Mouse (Mus musculus) gastrocnemius, postnatal 10 days (tissue): ENCODE measurements around the gene Cavin4. TPM values are rescaled to one million over a fixed set of nuclear protein-coding genes. Genes with fewer than 3 reads are reported as not detected.

ENCODE experiments used
- DNase-seq: peaks from one replicate; pipeline ENCODE4 v3.0.0; 2021; ENCODE audit warnings: mixed read lengths
- long read RNA-seq, 2 experiments: library from polyadenylated mRNA; stranded (forward); transcript quantifications; one replicate each; pipeline ENCODE4 v2.0.0; 2021
- total RNA-seq, 2 experiments: library from RNA; stranded (reverse); gene quantifications; 2 replicates each; pipeline ENCODE4 v1.2.3; 2021

The Cavin4 gene
- 100 to 1,000 TPM; 184 to 203 TPM for total RNA-seq
- long read RNA-seq, experiment 1, transcript Cavin4-201 (2 exons, 2,054 nt) = major isoform, 327 of 334 reads
- long read RNA-seq, experiment 1, partial matches to known transcripts = 3 of 334 reads
- long read RNA-seq, experiment 1, other reads (novel, unspliced or antisense) = 4 of 334 reads
- long read RNA-seq, experiment 2, transcript Cavin4-201 (2 exons, 2,054 nt) = major isoform, 276 of 283 reads
- long read RNA-seq, experiment 2, partial matches to known transcripts = 6 of 283 reads
- long read RNA-seq, experiment 2, other reads (novel, unspliced or antisense) = 1 of 283 reads

DNA sequence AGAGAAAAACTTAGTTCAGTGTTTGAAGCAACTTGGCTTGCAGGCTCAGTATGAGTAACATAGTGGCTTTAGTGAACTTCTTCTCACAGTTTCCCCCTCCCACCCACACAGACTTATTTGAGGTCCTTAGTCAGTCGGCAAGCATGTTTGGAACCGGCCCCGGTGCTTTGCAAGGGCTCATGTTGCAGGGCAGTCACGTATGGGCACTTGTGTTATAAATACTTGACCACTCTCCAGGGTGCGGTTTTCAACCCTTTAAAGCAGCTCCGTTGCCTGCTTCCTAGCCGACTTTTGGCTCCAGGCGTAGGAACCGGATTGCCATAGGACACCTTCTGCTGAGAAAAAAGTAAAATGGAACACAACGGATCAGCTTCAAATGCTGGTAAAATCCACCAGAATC, at the start of gene Cavin4:
TSS of gene Cavin4 (plus strand) at position 244 of the 400 bp plus-strand sequence.
- DNase-seq = peak; percentile 64

GRCm38 (mm10) chr4:48615483-48615882, 47.8 kb upstream of the Cavin4 start:
- DNase-seq = no peak

- no peak for DNase-seq
Observed at GRCm38 (mm10) chr4:48617201-48617600, 46.1 kb upstream of the Cavin4 start.

DNA sequence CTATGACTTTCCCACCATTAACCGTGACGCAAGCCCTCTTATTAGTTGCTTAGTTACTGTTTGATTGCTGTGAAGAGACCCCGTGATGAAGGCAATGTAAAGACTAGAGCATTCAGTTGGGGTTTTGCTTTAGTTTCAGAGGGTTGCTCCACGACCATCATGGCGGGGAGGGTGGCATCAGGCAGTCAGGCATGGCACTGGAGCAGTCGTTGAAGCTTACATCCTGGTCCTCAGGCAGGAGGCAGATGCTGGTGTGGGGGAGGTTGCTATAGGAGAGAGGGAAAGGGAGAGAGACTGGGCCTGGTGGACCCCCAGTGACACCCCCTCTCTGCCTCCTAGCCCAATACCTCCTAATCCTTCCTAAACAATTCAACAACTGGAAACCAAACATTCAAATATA, 43.2 kb upstream of the Cavin4 start:
- DNase-seq = no peak

DNA sequence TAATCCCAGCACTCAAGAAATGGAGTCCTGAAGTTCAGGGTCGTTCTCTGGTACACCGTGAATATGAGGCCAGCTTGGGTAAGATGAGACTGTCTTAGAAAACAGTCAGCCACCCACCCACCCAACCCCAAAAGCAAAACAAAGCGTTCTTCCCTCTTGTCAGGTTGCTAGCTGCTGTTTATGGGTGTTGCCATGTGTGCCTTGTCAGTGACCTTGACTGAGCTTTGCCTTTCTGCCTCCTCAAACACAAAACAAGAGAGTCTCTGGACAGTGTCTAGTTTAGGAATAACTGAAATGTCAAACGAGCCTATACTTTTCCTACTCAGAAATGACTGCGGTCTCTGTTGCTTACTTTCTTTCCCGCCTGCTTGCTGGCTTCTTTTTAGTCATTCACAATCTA, 41.1 kb upstream of the Cavin4 start:
- DNase-seq = no peak

- no peak for DNase-seq
Observed at GRCm38 (mm10) chr4:48622946-48623345, 40.4 kb upstream of the Cavin4 start.

GRCm38 (mm10) chr4:48624961-48625360, 38.4 kb upstream of the Cavin4 start:
- no peak for DNase-seq

GRCm38 (mm10) chr4:48625836-48626235, 37.5 kb upstream of the Cavin4 start:
- no peak for DNase-seq

GRCm38 (mm10) chr4:48629445-48629844, 33.9 kb upstream of the Cavin4 start:
- DNase-seq = no peak

DNA sequence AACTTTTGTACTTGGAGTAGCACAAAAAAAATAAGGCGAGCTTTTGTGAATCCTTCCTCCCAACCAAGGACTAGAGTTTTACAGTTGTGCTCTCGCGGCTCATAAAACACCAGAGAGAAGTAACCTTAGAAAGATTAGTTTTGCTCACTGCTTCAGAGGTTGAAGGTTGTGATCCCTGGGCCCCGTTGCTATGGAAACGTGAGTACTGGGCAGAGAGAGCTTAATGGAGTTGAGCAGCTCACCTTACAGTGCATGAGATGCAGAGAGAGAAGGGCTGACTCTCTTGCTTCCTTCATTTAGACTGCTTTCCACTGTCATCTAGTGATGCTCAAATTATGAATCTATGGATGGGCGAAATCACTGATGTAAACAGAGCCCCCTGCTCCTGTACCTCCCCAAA, 29.8 kb upstream of the Cavin4 start:
- DNase-seq = no peak

- peak; percentile 15 for DNase-seq
Observed at GRCm38 (mm10) chr4:48634058-48634457, 29.3 kb upstream of the Cavin4 start.

DNA sequence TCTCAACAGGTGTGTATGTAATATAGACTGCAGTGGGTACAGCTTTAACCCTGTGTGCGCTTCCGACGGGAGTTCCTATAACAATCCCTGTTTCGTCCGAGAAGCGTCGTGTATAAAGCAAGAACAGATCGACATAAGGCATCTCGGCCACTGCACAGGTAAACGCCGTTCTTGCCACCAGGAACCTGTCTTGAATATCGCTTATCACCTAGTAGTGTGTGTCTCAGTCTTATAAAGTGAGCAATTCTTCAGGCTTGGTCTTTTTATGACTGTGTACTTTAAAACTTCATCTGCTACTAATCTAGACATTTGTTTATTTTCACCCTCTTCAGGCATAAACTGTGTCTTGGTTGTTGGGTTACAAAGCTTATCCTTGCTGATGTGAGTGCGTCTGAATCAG, 26.5 kb upstream of the Cavin4 start:
- DNase-seq = no peak

DNA sequence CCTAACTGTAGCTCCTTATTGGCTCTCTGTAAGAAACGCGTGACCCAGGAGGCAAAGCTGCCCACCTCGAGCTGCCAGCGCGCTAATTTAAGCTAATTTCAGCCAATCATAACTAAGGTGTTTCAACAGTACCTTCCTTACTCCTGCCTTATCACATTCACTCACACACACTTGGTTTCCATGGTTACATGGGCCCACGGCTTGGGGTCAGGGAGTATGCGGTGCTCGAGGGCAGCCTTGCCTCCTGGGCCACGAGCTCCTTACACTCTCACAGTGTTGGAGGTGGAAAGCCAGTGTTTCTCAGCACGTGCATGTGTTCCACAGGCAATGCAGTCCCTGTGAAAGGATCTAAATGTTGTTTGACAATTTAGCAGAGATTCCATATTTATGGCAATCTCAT, 25.2 kb upstream of the Cavin4 start:
- no peak for DNase-seq

- DNase-seq = no peak
Observed at GRCm38 (mm10) chr4:48639503-48639902, 23.8 kb upstream of the Cavin4 start.

- no peak for DNase-seq
Observed at GRCm38 (mm10) chr4:48643801-48644200, 19.5 kb upstream of the Cavin4 start.

DNA sequence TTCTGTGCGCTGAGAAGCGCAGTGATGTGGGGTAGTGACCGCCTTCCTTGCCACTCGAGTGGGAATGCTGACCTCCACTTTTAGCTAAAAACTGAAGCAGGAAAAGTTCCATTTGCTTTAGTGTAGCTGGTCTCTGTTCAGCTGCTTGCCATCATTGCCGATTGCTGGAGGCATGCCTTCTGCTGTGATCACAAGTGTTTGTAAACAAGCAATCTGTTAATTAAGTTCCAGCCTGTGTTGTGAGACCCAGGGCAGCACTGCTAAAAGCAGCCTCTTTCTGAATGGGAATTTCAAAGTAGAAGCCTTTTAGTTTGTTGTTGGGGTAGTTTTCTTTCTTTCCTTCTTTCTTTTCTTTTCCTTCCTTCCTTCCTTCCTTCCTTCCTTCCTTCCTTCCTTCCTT, 17.2 kb upstream of the Cavin4 start:
- DNase-seq = no peak

DNA sequence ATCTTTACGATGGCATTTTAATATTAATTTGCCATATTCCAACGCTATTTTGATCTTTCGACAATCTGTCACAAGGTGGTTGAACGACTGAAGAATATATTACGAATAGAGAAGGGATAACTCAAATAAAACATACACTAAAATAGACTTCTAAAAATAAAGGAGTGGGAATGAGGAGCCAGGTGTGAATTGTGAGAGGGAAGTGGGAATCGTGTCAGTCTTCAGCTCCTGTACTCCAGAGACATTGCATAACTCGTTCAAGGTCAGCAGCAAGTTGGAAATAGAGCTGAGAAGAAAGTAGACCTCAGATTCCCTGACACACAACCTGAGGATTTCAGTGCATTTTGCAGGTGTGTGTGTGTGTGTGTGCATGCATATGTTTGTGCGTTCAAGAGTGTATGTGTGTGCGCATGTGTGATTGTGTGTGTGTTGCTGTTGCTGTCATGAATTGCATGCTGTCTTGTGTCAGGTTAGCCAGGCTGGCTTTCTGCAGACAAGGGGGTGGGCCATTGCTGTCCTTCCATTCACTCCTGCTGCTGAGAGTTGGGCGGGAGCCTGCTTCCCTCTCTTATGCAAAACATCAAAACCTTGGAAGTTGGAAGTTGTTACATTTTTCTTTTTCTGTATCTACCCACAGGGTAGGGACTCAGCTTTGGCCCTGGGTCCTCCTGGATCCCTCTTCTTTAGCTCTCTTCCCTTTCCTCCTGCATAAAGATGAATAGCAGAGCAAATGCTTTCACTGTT, 12.5 kb upstream of the Cavin4 start:
- no peak for DNase-seq

DNA sequence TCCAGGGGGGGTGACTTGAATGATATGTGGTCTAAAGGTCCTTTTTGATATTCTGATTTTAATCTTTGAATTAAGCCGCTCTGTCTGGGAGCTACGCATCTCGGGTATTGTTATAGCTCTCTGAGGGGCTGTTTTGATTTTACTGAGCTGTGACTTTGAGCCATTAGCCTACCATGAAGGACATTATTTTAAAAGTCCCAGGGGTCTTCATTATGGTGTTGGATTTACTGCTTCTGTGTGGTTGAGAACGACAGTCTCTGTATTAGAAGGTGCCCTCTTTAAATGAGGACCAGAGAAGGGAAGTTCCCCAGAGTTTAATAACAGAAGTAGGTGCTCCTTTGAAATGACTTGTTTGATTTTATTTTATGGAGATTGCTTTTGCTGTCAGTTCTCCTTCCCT, 9.2 kb upstream of the Cavin4 start:
- no peak for DNase-seq

- no peak for DNase-seq
Observed at GRCm38 (mm10) chr4:48656530-48656929, 6.8 kb upstream of the Cavin4 start.

DNA sequence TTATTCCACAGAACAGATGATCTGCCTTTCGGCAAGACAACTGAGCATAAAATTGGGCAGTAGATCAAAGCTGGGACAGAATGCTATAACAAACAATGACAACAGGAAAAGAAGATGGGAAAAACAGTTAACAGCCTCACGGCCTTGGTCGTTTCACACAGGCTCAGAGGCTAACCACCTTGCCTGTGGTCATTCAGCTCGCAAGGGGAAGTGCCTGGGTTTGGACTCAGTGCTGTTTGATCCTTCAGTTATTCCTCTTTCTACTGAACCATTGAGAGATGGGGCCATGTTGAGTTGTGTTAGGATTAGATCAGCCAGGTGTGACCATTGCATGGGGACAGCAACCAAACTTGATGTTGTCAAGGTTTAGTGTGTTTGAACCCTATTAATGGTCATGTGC, 3.2 kb upstream of the Cavin4 start:
- no peak for DNase-seq

DNA sequence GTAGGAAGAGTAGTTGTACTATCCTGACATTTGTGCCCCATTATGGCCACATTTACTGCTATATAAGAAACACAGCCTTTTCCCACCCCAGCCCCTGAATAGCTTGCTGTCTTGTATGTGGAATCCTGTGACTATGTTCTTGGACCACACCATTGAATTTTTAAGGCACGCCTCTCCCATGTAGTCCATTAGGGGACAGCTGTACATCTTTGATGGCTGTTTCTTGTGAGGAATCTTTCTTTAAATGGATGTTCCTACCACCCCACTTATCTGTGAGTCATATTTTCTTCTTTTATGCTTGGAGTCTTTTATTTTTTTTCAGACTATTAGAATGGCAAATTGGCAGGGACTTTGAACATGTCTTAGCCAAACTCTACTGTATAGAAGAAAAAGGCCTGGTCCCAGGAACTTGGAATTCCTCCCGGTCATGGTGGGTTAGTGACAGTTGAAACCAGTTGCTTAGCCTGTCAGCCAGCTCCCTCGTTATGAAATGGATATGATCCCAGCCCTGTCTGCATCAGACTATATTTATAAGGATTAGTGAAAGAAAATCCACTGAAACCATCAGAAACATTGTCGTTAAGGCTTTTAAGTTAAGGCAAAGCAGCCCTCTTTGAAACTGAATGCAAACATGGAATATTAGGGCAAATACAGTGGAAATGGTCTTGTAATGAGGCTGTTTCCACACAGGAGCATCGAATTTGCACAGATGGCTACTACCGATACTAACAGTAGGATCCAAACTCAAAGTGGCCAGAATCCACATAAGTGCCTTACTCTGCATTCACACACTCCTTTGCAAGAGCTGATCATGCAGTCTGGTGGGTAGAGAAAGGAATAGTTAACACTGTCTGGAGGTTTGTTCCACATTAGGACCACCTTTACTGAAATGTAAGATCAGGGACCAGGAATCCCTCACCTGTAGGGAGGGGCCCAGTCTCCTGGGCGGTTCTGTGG, 2.4 kb upstream of the Cavin4 start:
- no peak for DNase-seq

- peak; percentile 11 for DNase-seq
Observed at GRCm38 (mm10) chr4:48664021-48664420, 707 bp downstream of the Cavin4 start.

- no peak for DNase-seq
Observed at GRCm38 (mm10) chr4:48667279-48667678, 4.0 kb downstream of the Cavin4 start.
